Mouse (Mus musculus) lung, postnatal 0 days (tissue): Measurements from ENCODE around the gene Dpm3. TPM values are rescaled to one million over a fixed set of nuclear protein-coding genes. Genes with fewer than 3 reads are reported as not detected.

Source experiments
- ATAC-seq: fragments of 200-750 bp; cut with Nextera tagmentation; 2 replicates; pipeline ENCODE4 v1.8.0; 2017; ENCODE audit warnings: moderate library complexity
- DNase-seq: peaks from one replicate; pipeline ENCODE4 v3.0.0-alpha.2; 2016; ENCODE audit warnings: low spot score
- H3K27ac ChIP-seq: fragments of 300-500 bp; sonication (generic); 2 replicates; pipeline ENCODE4 v1.5.1; 2014; ENCODE audit warnings: antibody characterized with exemption, mild to moderate bottlenecking, low read length, mixed read lengths
- H3K27me3 ChIP-seq: fragments of 300-500 bp; sonication (generic); replicated peaks from 2 replicates; pipeline ENCODE4 v1.6.1; 2014; ENCODE audit warnings: low read length, mixed read lengths; ENCODE audit not compliant: insufficient read depth
- H3K36me3 ChIP-seq: fragments of 300-500 bp; sonication (generic); 2 replicates; pipeline ENCODE4 v1.6.1; 2014; ENCODE audit warnings: low read length, mixed read lengths; ENCODE audit not compliant: insufficient read depth
- H3K4me1 ChIP-seq: fragments of 300-500 bp; sonication (generic); 2 replicates; pipeline ENCODE4 v1.6.1; 2014; ENCODE audit warnings: antibody characterized with exemption, low read depth, low read length, mixed read lengths; ENCODE audit not compliant: insufficient read depth
- H3K4me2 ChIP-seq: fragments of 300-500 bp; sonication (generic); replicated peaks from 2 replicates; pipeline ENCODE4 v1.6.1; 2014; ENCODE audit warnings: low read depth, mild to moderate bottlenecking, low read length, moderate library complexity, mixed read lengths
- H3K4me3 ChIP-seq: fragments of 300-500 bp; sonication (generic); 2 replicates; pipeline ENCODE4 v1.5.1; 2014; ENCODE audit warnings: low read depth, low read length
- H3K9ac ChIP-seq: fragments of 300-500 bp; sonication (generic); replicated peaks from 2 replicates; pipeline ENCODE4 v1.6.1; 2014; ENCODE audit warnings: low read depth, mild to moderate bottlenecking
- H3K9me3 ChIP-seq: fragments of 300-500 bp; sonication (generic); 2 replicates; pipeline ENCODE4 v1.6.1; 2016; ENCODE audit warnings: low read length, mixed read lengths
- CTCF ChIP-seq: IDR thresholded peaks from 2 replicates; pipeline ENCODE4 v1.5.1; 2016; ENCODE audit warnings: antibody characterized with exemption, mild to moderate bottlenecking
- EP300 ChIP-seq: IDR thresholded peaks from 2 replicates; pipeline ENCODE4 v1.6.1; 2016; ENCODE audit warnings: antibody characterized with exemption, mild to moderate bottlenecking, control low read depth
- WGBS: fragments of 180-500 bp; shearing (Covaris S2); extraction: QIAGEN DNeasy Blood & Tissue Kit; methylation state at CpG from one replicate; pipeline ENCODE4 v1.1.7; 2014; 5-methylcytosine and 5-hydroxymethylcytosine counted together
- polyA plus RNA-seq: library from polyadenylated mRNA; unstranded; fragments of >200 nt; fragmentation: Nextera tagmentation; extraction: Ambion mirVana; gene quantifications from 2 replicates; pipeline ENCODE4 v1.2.1, GENCODE M21; 2015

The Dpm3 gene
- polyA plus RNA-seq, 1 experiment from 2014 or later: 136 TPM

DNA sequence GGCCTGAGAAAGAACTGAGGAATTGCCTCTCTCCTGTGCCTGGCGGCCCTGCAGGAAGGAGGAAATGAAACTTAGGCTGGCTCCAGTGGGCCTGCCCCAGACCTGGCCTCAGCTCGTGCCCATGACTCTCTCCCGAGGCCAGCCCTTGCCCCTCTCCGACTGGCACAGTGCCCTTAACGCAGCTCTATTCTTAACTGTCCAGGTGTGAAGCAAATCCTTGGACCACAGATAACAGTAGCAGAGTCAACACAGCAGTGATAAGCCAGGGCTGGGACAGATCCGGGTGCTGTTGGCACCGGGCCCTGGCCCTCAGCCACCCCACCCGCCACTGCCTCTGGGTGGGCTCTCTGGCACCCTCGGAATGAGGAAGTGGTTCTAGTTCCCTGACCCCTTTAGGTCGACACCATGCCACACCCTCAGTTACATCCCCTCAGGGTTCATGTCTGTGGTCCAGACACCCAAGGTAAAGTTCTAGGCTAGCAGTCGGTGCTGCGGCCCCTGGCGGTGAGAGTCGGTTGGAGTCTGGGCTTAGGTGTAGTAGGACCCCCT lies 25.5 kb upstream of the Dpm3 start:
- H3K4me2 ChIP-seq: peak overlapping the region; percentile 69; the same call in 1 of the 2 replicates

DNA sequence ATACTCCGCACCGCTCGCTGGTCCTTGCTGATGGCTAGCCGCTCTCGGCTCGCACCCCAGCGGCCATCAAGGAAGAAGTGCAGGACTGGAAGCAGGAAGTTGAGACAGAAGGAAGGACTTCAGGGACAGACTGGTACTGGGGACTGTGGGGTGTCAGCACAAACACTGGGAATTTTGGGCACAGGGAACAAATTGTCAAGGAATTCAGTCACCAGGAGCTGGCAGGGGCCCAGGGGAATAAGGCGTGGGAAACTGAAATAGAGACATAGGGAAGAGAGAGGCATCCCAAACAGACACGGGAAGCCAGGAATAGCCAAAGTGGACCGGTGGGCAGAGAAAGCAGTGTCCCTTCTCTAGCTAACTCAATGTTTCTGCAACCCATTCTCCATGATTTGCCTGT lies 22.6 kb upstream of the Dpm3 start:
- DNase-seq (no peak), ATAC-seq (no peak)
- no peaks in the 10 kb centered on the region for H3K27me3 ChIP-seq
- no peak overlapping the region for H3K4me2 ChIP-seq
- TF ChIP-seq CTCF (no peak), EP300 (no peak)
- H3K36me3 ChIP-seq: no peaks in the 10 kb centered on the region
- WGBS: 77% methylated on average over 10 of the region's 10 CpGs
- no peak overlapping the region for H3K4me3 ChIP-seq
- no peaks in the 10 kb centered on the region for H3K9me3 ChIP-seq
- H3K9ac ChIP-seq: no peak overlapping the region
- H3K4me1 ChIP-seq: peaks cover 7% of the 10 kb centered on the region
- H3K27ac ChIP-seq: no peak overlapping the region

More for the DNA sequence above, 25.5 kb upstream of the Dpm3 start:
- DNase-seq (peak; percentile 69), ATAC-seq (peak; percentile 56)
- 23% methylated on average over 14 of the region's 14 CpGs for WGBS
- Histone ChIP-seq H3K27me3 (no peaks in the 10 kb centered on the region), H3K9me3 (no peaks in the 10 kb centered on the region), H3K9ac (no peak overlapping the region), H3K4me1 (peaks cover 7% of the 10 kb centered on the region), H3K4me3 (no peak overlapping the region), H3K36me3 (no peaks in the 10 kb centered on the region), H3K27ac (peak overlapping the region; percentile 88)
- peak; percentile 52 for TF ChIP-seq CTCF
- TF ChIP-seq EP300: no peak

DNA sequence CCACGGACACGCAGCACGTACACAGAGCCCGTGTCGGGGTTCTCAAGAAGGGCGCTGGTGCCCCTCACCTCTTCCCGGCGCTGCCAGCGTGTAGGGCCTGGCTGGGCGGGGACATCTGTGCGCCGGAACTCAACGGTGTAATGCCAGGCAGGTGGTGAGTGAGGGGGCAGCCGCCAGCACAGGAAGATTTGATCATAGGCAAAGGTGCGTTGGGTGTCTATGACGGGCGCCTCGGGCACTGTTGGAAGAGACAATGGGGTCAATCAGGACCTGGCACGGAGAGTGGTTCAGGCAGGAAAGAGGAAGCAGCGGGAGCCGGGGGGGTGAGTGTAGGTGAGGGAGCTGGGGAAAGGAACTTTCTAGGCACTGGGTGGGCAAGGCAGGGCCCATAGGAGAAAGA lies 21.5 kb upstream of the Dpm3 start:
- no peak for DNase-seq
- H3K27ac ChIP-seq: no peak overlapping the region
- 76% methylated on average over 21 of the region's 21 CpGs for WGBS

DNA sequence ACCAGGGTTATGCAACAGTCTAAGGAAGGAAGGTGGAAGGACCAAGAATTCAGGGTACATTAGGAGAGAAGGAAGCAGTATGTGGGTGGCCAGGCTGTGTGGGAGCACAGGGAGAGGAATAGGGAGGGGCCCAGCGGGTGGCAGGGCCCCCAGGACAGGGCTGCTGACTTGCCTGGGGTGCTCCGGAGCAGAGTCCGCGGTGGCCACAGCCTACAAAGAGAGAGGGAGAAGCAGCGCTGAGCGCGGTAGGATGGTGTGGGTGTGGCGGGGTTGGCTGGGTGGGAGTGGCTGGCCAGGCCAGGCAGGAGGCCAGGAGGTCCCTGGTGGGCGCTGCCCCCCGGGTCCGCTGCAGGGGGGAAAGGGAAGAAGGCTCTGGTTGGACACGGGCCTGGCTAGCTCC lies 20.7 kb upstream of the Dpm3 start:
- 43% methylated on average over 12 of the region's 12 CpGs for WGBS
- 0 out of 2 replicates have a peak overlapping the region, but pooled peaks have one; percentile 3 for H3K4me2 ChIP-seq
- peaks cover 3% of the 10 kb centered on the region for H3K4me1 ChIP-seq
- H3K36me3 ChIP-seq: no peaks in the 10 kb centered on the region
- ATAC-seq: peak; percentile 8; the same call in 1 of the 2 replicates
- no peak overlapping the region for H3K9ac ChIP-seq
- no peak overlapping the region for H3K4me3 ChIP-seq
- H3K27ac ChIP-seq: no peak overlapping the region
- H3K27me3 ChIP-seq: no peaks in the 10 kb centered on the region
- no peak for TF ChIP-seq EP300
- TF ChIP-seq CTCF: no peak
- DNase-seq: no peak
- no peaks in the 10 kb centered on the region for H3K9me3 ChIP-seq

More for the DNA sequence above, 21.5 kb upstream of the Dpm3 start:
- Histone ChIP-seq H3K9ac (no peak overlapping the region), H3K4me3 (no peak overlapping the region), H3K27me3 (no peaks in the 10 kb centered on the region), H3K9me3 (no peaks in the 10 kb centered on the region), H3K4me2 (no peak overlapping the region), H3K4me1 (peaks cover 7% of the 10 kb centered on the region), H3K36me3 (no peaks in the 10 kb centered on the region)
- ATAC-seq: no peak
- TF ChIP-seq EP300: no peak
- TF ChIP-seq CTCF: no peak

DNA sequence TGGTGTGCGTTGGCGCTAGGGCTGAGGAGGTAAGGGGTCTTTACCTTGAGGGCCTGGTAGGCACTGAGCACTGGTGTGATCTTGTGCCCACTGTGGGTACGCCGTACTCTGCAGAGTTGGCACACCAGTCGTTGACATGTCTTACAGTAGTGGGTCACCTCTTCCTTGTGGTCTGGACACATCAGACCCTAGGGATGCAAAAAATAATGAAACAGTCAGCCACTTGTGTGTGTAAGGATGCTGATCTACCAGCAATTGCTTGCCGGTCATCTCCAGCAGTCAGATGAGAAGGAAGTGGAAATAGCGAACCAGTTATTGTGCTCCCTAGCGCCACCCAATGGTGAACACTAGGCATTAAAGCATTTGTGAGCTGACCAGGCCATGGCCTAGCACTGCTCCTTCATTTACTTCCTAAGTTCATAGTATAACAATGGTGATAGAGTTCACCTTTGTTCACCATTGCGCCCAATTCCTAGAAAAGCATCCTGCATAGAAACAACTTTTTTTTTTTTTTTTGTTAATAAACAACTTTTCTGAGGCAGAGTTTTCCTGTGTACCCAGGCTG lies 16.7 kb upstream of the Dpm3 start:
- DNase-seq (peak; percentile 85), ATAC-seq (no peak)
- Histone ChIP-seq H3K4me2 (no peak overlapping the region), H3K9ac (no peak overlapping the region), H3K27ac (no peak overlapping the region), H3K4me1 (peaks cover 25% of the 10 kb centered on the region), H3K9me3 (no peaks in the 10 kb centered on the region), H3K27me3 (peaks cover 6% of the 10 kb centered on the region), H3K4me3 (no peak overlapping the region), H3K36me3 (no peaks in the 10 kb centered on the region)
- TF ChIP-seq EP300 (no peak), CTCF (peak; percentile 87)
- WGBS: 70% methylated on average over 9 of the region's 9 CpGs

DNA sequence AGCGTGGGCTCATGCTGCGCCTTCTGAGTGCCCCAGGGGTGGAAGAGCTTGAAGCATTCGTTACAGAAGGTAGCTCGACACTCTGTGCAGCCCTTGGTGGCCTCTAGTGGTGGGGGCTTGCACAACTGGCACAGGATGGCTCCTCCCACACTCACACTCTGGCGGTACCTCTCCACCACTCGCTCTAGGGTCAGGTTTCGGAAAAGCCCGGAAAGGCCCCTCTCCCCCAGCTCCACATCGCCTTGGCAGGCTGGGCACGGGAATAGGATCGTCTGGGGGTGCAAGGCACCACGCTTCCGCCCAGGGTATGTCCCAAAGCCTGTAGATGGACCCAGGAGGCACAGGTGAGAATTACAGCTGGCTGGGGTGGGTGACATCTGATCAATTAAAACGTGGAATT lies 15.5 kb upstream of the Dpm3 start:
- peaks cover 25% of the 10 kb centered on the region for H3K4me1 ChIP-seq
- H3K27me3 ChIP-seq: peaks cover 6% of the 10 kb centered on the region
- 0 out of 2 replicates have a peak overlapping the region, but pooled peaks have one; percentile 11 for H3K4me2 ChIP-seq
- H3K27ac ChIP-seq: no peak overlapping the region
- H3K9me3 ChIP-seq: no peaks in the 10 kb centered on the region
- DNase-seq: peak; percentile 87
- TF ChIP-seq EP300 (no peak), CTCF (peak; percentile 72)
- WGBS: 14% methylated on average over 14 of the region's 14 CpGs
- no peak overlapping the region for H3K4me3 ChIP-seq
- no peak overlapping the region for H3K9ac ChIP-seq
- peak; percentile 62 for ATAC-seq
- no peaks in the 10 kb centered on the region for H3K36me3 ChIP-seq
